Mouse (Mus musculus) ES-E14 (cell line): Measurements from ENCODE around the gene Zfp618. TPM values are rescaled to one million over a fixed set of nuclear protein-coding genes. Genes with fewer than 3 reads are reported as not detected.

ENCODE experiments used
- DNase-seq: peaks from one replicate; pipeline ENCODE4 v3.0.0-alpha.2; 2013; ENCODE audit warnings: low read depth, low spot score
- H3K27ac ChIP-seq: 2 replicates; pipeline ENCODE4 v1.5.1; 2012; ENCODE audit warnings: low read depth, mild to moderate bottlenecking, low read length, moderate library complexity, mixed read lengths; ENCODE audit not compliant: poor library complexity, insufficient read depth, severe bottlenecking
- H3K36me3 ChIP-seq: 2 replicates; pipeline ENCODE4 v1.6.1; 2012; ENCODE audit warnings: mild to moderate bottlenecking, low read length, moderate library complexity, mixed read lengths; ENCODE audit not compliant: control insufficient read depth, poor library complexity, insufficient read depth, severe bottlenecking
- H3K4me1 ChIP-seq, 2 experiments: fragments of 150-350 bp in 1 of 2; sonication (generic) in 1 of 2; 2 replicates each; pipeline ENCODE4 v1.6.1; 2012; ENCODE audit warnings: low read length in 2 of 2, mild to moderate bottlenecking in 1 of 2, mixed read lengths in 1 of 2; ENCODE audit not compliant: control insufficient read depth in 2 of 2, insufficient read depth in 2 of 2, poor library complexity in 1 of 2
- H3K4me3 ChIP-seq, 2 experiments: fragments of 150-350 bp in 1 of 2; sonication (generic) in 1 of 2; 2 replicates each; pipeline ENCODE4 v1.5.1; 2012; ENCODE audit warnings: low read length in 2 of 2, low read depth in 1 of 2, mild to moderate bottlenecking in 1 of 2, mixed read lengths in 1 of 2; ENCODE audit not compliant: insufficient read depth in 1 of 2, poor library complexity in 1 of 2, severe bottlenecking in 1 of 2
- H3K9ac ChIP-seq: 2 replicates; pipeline ENCODE4 v1.6.1; 2012; ENCODE audit warnings: low read depth, mild to moderate bottlenecking, low read length, mixed read lengths; ENCODE audit not compliant: poor library complexity, insufficient read depth, severe bottlenecking
- H3K9me3 ChIP-seq: fragments of 150-350 bp; sonication (generic); 2 replicates; pipeline ENCODE4 v1.6.1; 2012; ENCODE audit warnings: low read depth, mild to moderate bottlenecking, low read length; ENCODE audit not compliant: control insufficient read depth, insufficient read depth
- CHD2 ChIP-seq: IDR thresholded peaks from 2 replicates; pipeline ENCODE4 v1.6.1; 2014; ENCODE audit warnings: mild to moderate bottlenecking, low read depth, low read length, inconsistent platforms
- HCFC1 ChIP-seq: IDR thresholded peaks from 2 replicates; pipeline ENCODE4 v1.6.1; 2012; ENCODE audit warnings: low read length, inconsistent platforms, borderline replicate concordance; ENCODE audit not compliant: insufficient read depth
- MAFK ChIP-seq: IDR thresholded peaks from 2 replicates; pipeline ENCODE4 v1.6.1; 2014; ENCODE audit warnings: mild to moderate bottlenecking, low read depth, low read length, inconsistent platforms; ENCODE audit not compliant: insufficient read depth
- ZC3H11A ChIP-seq: IDR thresholded peaks from 2 replicates; pipeline ENCODE4 v1.6.1; 2012; ENCODE audit warnings: low read depth, mild to moderate bottlenecking, inconsistent platforms, low read length, borderline replicate concordance
- ZNF384 ChIP-seq: IDR thresholded peaks from 2 replicates; pipeline ENCODE4 v1.6.1; 2012; ENCODE audit warnings: low read depth, low read length, inconsistent platforms
- in situ Hi-C, 2 experiments: fragments of 600-800 bp; cut with MboI; formaldehyde crosslinking; loops; one replicate each; pipeline ENCODE4 v1.15.1; 2025; ENCODE audit warnings: low sequenced_read_pairs in 2 of 2, inconsistent platforms in 1 of 2; ENCODE audit not compliant: unreplicated experiment in 2 of 2
- total RNA-seq: library from RNA; depleted of rRNA; stranded (reverse); fragments of 300-350 nt; gene quantifications from 2 replicates; pipeline ENCODE4 v1.2.3, GENCODE M21; 2012; rRNA removed

Gene Zfp618
- total RNA-seq, 1 experiment = 3.3 TPM

- Histone ChIP-seq H3K4me3 (no peak overlapping the region), H3K27ac (no peak overlapping the region), H3K4me1 (no peaks in the 10 kb centered on the region), H3K36me3 (no peaks in the 10 kb centered on the region), H3K9ac (no peak overlapping the region), H3K9me3 (no peaks in the 10 kb centered on the region)
- no peak for DNase-seq
- TF ChIP-seq MAFK (no peak), ZNF384 (no peak), CHD2 (no peak), ZC3H11A (no peak), HCFC1 (no peak)
- in situ Hi-C loops = no loop called here
Measured at GRCm38 (mm10) chr4:63186281-63186870, 221.0 kb downstream of the Zfp618 start.

Other genes with a start within 250 kb of the Zfp618 start
- not detected in 2 replicates for gene Ambp, start 189.2 kb downstream of the Zfp618 start, total RNA-seq
- not detected in 2 replicates for gene Kif12, start 206.6 kb downstream of the Zfp618 start, total RNA-seq
- gene Col27a1, start 248.4 kb downstream of the Zfp618 start, total RNA-seq = 1.0 and 2.4 TPM in 2 replicates